Mouse (Mus musculus) mammary gland, adult 2 months (tissue): Measurements from ENCODE around the gene Tspyl2. TPM values are rescaled to one million over a fixed set of nuclear protein-coding genes. Genes with fewer than 3 reads are reported as not detected.

Experiments used
- polyA plus RNA-seq: library from polyadenylated mRNA; depleted of rRNA; stranded (reverse); fragments of >200 nt; gene quantifications from 2 replicates; pipeline ENCODE4 v1.2.3, GENCODE M21; 2012; ENCODE audit warnings: low replicate concordance; rRNA removed

Gene Tspyl2
- 31.4 and 41.6 TPM in 2 replicates for polyA plus RNA-seq

GRCm38 (mm10) chrX:152342358-152342901 lies at the start of gene Tspyl2:
Gene Tspyl2 (minus strand): TSS chrX:152342425.

GRCm38 (mm10) chrX:152368397-152369273 lies 26.4 kb upstream of the Tspyl2 start, which contains the start of gene Gpr173:
Gene Gpr173 (minus strand): TSS chrX:152368704.

GRCm38 (mm10) chrX:152326996-152327688 lies 15.1 kb downstream of the Tspyl2 start, which contains the start of gene Kantr:
Gene Kantr (minus strand): TSS chrX:152327495.

Other genes starting within 250 kb of the Tspyl2 start
- 18.2 and 26.9 TPM in 2 replicates for gene Iqsec2, start 198.2 kb downstream of the Tspyl2 start, polyA plus RNA-seq
- gene Kdm5c, start 109.4 kb downstream of the Tspyl2 start, polyA plus RNA-seq, result 44.1 and 60.3 TPM in 2 replicates
- 5.7 and 7.4 TPM in 2 replicates for gene Kantr, start 14.9 kb downstream of the Tspyl2 start, polyA plus RNA-seq
- gene Gpr173, start 26.3 kb upstream of the Tspyl2 start, polyA plus RNA-seq, result 2.6 and 2.7 TPM in 2 replicates
- gene Cldn34a, start 220.9 kb upstream of the Tspyl2 start, polyA plus RNA-seq, result not detected in 2 replicates